Mouse (Mus musculus): ENCODE results near the gene Polr3e. TPM values are rescaled to one million over a fixed set of nuclear protein-coding genes. Genes with fewer than 3 reads are reported as not detected.
A peak's percentile ranks its signal among the peaks of the same experiment; 100 is the strongest.

Gene Polr3e
- polyA plus RNA-seq, 1 experiment from 2014 or later, result 17.5 TPM

- no peaks in the 10 kb centered on the region for H3K9me3 ChIP-seq (replicated peaks)
- no peaks in the 10 kb centered on the region for H3K27me3 ChIP-seq
- 0 out of 2 replicates have a peak, but pooled peaks cover under 1% of the 10 kb centered on the region for H3K4me1 ChIP-seq (replicated peaks)
- no peak overlapping the region for H3K9ac ChIP-seq
- H3K27ac ChIP-seq, result no peak overlapping the region
- WGBS, result 47% methylated on average over 1 of the region's 1 CpGs
- ATAC-seq (replicated peaks; ENCODE audit: insufficient number of reproducible peaks, insufficient read depth, low FRiP score, low read depth), result no peak
- H3K36me3 ChIP-seq, result no peaks in the 10 kb centered on the region
- H3K4me2 ChIP-seq, result no peak overlapping the region
- H3K4me3 ChIP-seq, result no peak overlapping the region
These were observed 4.2 kb upstream of the Polr3e start for GRCm38 (mm10) chr7:120913332-120913731.

- Histone ChIP-seq H3K36me3 (no peaks in the 10 kb centered on the region), H3K4me2 (no peak overlapping the region), H3K27me3 (no peaks in the 10 kb centered on the region), H3K9ac (no peak overlapping the region), H3K9me3 (replicated peaks) (no peaks in the 10 kb centered on the region), H3K4me1 (replicated peaks) (peaks cover 9% of the 10 kb centered on the region), H3K4me3 (no peak overlapping the region), H3K27ac (no peak overlapping the region)
- WGBS, result 40% methylated on average over 11 of the region's 11 CpGs
- ATAC-seq (replicated peaks; ENCODE audit: insufficient number of reproducible peaks, insufficient read depth, low FRiP score, low read depth), result no peak
These were observed 1.2 kb upstream of the Polr3e start for GRCm38 (mm10) chr7:120916262-120916875.

GRCm38 (mm10) chr7:120917279-120917591, 309 bp upstream of the Polr3e start:
- Histone ChIP-seq H3K36me3 (no peaks in the 10 kb centered on the region), H3K4me2 (peak overlapping the region; percentile 49), H3K27me3 (no peaks in the 10 kb centered on the region), H3K4me1 (replicated peaks) (peaks cover 9% of the 10 kb centered on the region), H3K9me3 (replicated peaks) (no peaks in the 10 kb centered on the region), H3K4me3 (peak overlapping the region; percentile 99), H3K27ac (no peak overlapping the region), H3K9ac (no peak overlapping the region)
- no peak for ATAC-seq (replicated peaks; ENCODE audit: insufficient number of reproducible peaks, insufficient read depth, low FRiP score, low read depth)
- 8% methylated on average over 12 of the region's 12 CpGs for WGBS

DNA sequence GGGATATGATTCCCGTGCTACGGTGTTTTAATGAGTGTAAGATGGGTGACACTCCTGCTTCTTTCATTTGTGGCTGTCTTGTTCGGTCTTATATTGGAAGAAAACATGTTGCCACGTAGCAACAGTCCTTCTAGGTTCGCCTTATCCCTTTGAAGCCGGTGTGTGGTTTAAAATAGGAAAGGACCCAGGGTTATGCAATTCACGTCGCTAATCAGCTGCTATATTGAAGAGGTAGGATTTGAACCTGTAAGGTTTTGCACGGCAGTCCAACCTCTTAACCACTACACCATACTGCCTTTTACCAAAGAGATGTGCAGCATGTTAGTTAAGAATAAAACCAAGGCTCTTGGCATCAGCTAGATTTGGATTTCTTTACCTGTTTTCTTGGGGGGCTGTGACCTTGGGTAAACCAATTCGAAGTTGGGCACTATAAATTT, 1.0 kb downstream of the Polr3e start:
- peak overlapping the region; percentile 99 for H3K4me3 ChIP-seq
- ATAC-seq (replicated peaks; ENCODE audit: insufficient number of reproducible peaks, insufficient read depth, low FRiP score, low read depth), result peak; percentile 54
- peak overlapping the region; percentile 89 for H3K27ac ChIP-seq
- 6% methylated on average over 10 of the region's 10 CpGs for WGBS
- H3K4me1 ChIP-seq (replicated peaks), result peaks cover 9% of the 10 kb centered on the region
- H3K27me3 ChIP-seq, result no peaks in the 10 kb centered on the region
- H3K36me3 ChIP-seq, result no peaks in the 10 kb centered on the region
- peak overlapping the region; percentile 95 for H3K9ac ChIP-seq
- no peaks in the 10 kb centered on the region for H3K9me3 ChIP-seq (replicated peaks)
- peak overlapping the region; percentile 76 for H3K4me2 ChIP-seq

- peaks cover 73% of the 10 kb centered on the region for H3K36me3 ChIP-seq
- H3K4me3 ChIP-seq, result no peak overlapping the region
- H3K27ac ChIP-seq, result no peak overlapping the region
- no peak overlapping the region for H3K4me2 ChIP-seq
- no peak for ATAC-seq (replicated peaks; ENCODE audit: insufficient number of reproducible peaks, insufficient read depth, low FRiP score, low read depth)
- WGBS, result 96% methylated on average over 7 of the region's 7 CpGs
- no peak overlapping the region for H3K9ac ChIP-seq
- H3K27me3 ChIP-seq, result no peaks in the 10 kb centered on the region
- H3K9me3 ChIP-seq (replicated peaks), result no peaks in the 10 kb centered on the region
- no peaks in the 10 kb centered on the region; the same call in 1 of the 2 replicates for H3K4me1 ChIP-seq (replicated peaks)
These were observed 15.6 kb downstream of the Polr3e start for GRCm38 (mm10) chr7:120933110-120933509.

DNA sequence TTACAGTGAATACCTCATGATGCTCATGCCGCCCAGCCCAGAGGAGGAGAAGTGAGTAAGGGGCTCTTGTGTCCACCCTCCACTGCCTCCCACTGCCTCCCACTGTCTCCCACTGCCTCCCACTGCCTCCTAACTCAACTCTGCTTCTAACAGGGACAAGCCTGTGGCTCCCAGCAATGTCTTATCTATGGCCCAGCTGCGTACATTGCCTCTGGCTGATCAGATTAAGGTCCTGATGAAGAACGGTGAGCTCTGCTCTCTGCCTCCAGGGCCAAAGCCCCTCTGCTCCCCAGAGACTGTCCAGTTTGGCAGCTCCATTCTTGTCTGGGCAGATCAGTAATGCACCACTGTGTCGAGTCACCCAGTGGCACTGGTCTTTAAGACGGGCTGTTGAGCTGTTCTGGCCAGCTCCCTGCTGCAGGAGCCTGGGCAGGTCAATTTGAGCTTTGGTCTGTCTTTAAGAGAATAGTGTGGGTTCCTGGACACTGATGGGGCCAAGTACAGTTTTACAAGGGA, 16.2 kb downstream of the Polr3e start:
- 75% methylated on average over 5 of the region's 5 CpGs for WGBS
- no peak overlapping the region for H3K4me3 ChIP-seq
- H3K36me3 ChIP-seq, result peaks cover 73% of the 10 kb centered on the region
- H3K27me3 ChIP-seq, result no peaks in the 10 kb centered on the region
- H3K27ac ChIP-seq, result no peak overlapping the region
- ATAC-seq (replicated peaks; ENCODE audit: insufficient number of reproducible peaks, insufficient read depth, low FRiP score, low read depth), result no peak
- no peaks in the 10 kb centered on the region; the same call in 1 of the 2 replicates for H3K4me1 ChIP-seq (replicated peaks)
- H3K4me2 ChIP-seq, result no peak overlapping the region
- no peak overlapping the region for H3K9ac ChIP-seq
- no peaks in the 10 kb centered on the region for H3K9me3 ChIP-seq (replicated peaks)

GRCm38 (mm10) chr7:120934716-120935115, 17.2 kb downstream of the Polr3e start:
- peaks cover 74% of the 10 kb centered on the region for H3K36me3 ChIP-seq
- no peaks in the 10 kb centered on the region for H3K27me3 ChIP-seq
- ATAC-seq (replicated peaks; ENCODE audit: insufficient number of reproducible peaks, insufficient read depth, low FRiP score, low read depth), result no peak
- H3K4me1 ChIP-seq (replicated peaks), result no peaks in the 10 kb centered on the region; the same call in 1 of the 2 replicates
- no peak overlapping the region for H3K27ac ChIP-seq
- H3K9ac ChIP-seq, result no peak overlapping the region
- H3K4me3 ChIP-seq, result no peak overlapping the region
- WGBS, result 29% methylated on average over 5 of the region's 5 CpGs
- H3K9me3 ChIP-seq (replicated peaks), result no peaks in the 10 kb centered on the region
- H3K4me2 ChIP-seq, result no peak overlapping the region

DNA sequence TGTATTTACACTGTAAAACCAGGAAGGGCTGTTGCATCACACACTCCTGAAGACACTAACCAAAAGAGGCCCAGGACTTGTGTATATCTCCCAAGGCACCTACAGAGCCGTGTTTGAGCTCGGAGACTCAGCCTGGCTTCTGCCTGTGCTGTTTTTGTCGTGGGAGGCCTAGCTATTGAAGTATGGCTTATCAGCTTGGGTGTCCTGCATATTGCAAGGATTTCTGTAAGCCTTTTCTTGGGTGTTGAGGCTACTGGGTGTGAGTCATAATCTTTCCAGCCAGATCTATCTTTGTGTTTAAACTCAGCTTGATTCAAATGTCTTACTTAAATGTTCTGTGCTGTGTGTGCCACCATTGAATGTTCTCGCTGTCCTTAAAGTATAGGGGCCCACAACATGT, 19.0 kb downstream of the Polr3e start:
- no peak for ATAC-seq (replicated peaks; ENCODE audit: insufficient number of reproducible peaks, insufficient read depth, low FRiP score, low read depth)
- Histone ChIP-seq H3K9ac (no peak overlapping the region), H3K27ac (no peak overlapping the region), H3K4me3 (no peak overlapping the region), H3K36me3 (peaks cover 74% of the 10 kb centered on the region), H3K4me1 (replicated peaks) (no peaks in the 10 kb centered on the region; the same call in 1 of the 2 replicates), H3K4me2 (no peak overlapping the region), H3K27me3 (no peaks in the 10 kb centered on the region), H3K9me3 (replicated peaks) (no peaks in the 10 kb centered on the region)
- 71% methylated on average over 4 of the region's 4 CpGs for WGBS

GRCm38 (mm10) chr7:120938206-120938605, 20.7 kb downstream of the Polr3e start:
- H3K9ac ChIP-seq, result no peak overlapping the region

DNA sequence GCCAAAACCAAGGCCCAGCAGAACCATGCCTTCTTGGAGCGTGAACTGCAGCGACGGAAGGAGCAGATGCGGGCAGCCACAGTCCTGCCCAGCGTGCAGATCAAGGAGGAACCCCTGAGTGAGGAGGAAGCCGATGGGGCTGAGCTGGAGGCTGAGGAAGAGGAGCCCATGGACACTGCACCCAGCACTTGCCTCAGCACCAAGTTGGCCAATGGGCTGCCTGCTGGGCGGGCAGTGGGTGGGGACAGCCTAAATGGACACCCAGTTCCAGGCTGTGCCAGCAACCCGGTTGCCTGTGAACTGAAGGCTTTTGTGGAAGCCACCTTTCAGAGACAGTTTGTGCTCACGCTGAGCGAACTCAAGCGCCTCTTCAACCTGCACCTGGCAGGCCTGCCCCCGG, 22.8 kb downstream of the Polr3e start:
- Histone ChIP-seq H3K36me3 (peaks cover 61% of the 10 kb centered on the region), H3K4me2 (no peak overlapping the region), H3K27ac (no peak overlapping the region), H3K4me1 (replicated peaks) (no peaks in the 10 kb centered on the region), H3K9me3 (replicated peaks) (no peaks in the 10 kb centered on the region), H3K4me3 (no peak overlapping the region), H3K9ac (no peak overlapping the region), H3K27me3 (no peaks in the 10 kb centered on the region)
- ATAC-seq (replicated peaks; ENCODE audit: insufficient number of reproducible peaks, insufficient read depth, low FRiP score, low read depth), result no peak
- whole genome bisulfite sequencing, result 88% methylated on average over 12 of the region's 12 CpGs

More at GRCm38 (mm10) chr7:120938206-120938605, 20.7 kb downstream of the Polr3e start:
- no peaks in the 10 kb centered on the region for H3K27me3 ChIP-seq
- no peaks in the 10 kb centered on the region for H3K9me3 ChIP-seq (replicated peaks)
- no peaks in the 10 kb centered on the region; the same call in 1 of the 2 replicates for H3K4me1 ChIP-seq (replicated peaks)
- H3K27ac ChIP-seq, result no peak overlapping the region
- H3K4me2 ChIP-seq, result no peak overlapping the region
- H3K4me3 ChIP-seq, result no peak overlapping the region
- H3K36me3 ChIP-seq, result peaks cover 66% of the 10 kb centered on the region
- 81% methylated on average over 9 of the region's 9 CpGs for WGBS
- ATAC-seq (replicated peaks; ENCODE audit: insufficient number of reproducible peaks, insufficient read depth, low FRiP score, low read depth), result no peak

DNA sequence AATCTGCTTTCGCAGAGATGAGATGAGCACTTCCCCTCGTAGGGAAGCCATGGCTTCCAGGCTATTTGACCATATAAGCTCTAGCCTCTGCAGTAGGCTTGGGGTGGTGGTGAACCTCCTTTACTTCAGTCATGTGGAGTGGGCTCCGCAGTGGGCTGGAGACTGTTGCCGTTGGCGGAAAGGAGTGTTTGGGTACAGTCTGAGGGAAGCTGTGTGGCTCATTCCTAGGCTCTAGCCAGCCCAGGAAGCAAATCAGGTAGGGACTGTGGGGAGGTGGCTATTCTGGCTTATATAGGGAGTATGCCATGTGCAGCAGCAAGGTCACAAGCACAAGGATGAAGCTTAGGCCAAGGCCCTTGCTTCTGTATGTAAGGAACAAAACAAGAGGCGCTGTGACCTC, 23.7 kb downstream of the Polr3e start:
- Histone ChIP-seq H3K27ac (no peak overlapping the region), H3K4me1 (replicated peaks) (no peaks in the 10 kb centered on the region), H3K27me3 (no peaks in the 10 kb centered on the region), H3K9ac (no peak overlapping the region), H3K9me3 (replicated peaks) (no peaks in the 10 kb centered on the region), H3K36me3 (peaks cover 59% of the 10 kb centered on the region), H3K4me2 (no peak overlapping the region), H3K4me3 (no peak overlapping the region)
- 85% methylated on average over 6 of the region's 6 CpGs for WGBS
- no peak for ATAC-seq (replicated peaks; ENCODE audit: insufficient number of reproducible peaks, insufficient read depth, low FRiP score, low read depth)

DNA sequence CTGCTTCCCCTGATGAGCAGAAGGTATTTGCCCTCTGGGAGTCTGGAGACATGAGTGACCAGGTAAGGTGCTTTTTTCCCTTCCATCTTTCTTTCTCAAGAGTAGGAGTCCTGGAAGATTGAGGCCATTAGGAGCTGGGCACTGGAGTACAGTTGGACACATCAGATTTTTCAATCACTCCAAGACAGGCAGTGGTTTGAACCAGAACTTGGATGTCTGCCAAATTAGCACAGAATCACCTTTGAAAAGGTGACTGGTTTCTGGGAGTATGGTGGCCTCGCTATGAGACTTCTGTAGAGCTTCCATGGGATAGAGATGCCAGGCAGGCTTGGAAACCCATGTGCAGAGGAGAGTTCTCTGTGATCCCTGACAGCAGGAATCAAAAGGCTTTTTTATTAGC, 25.0 kb downstream of the Polr3e start:
- no peak for ATAC-seq (replicated peaks; ENCODE audit: insufficient number of reproducible peaks, insufficient read depth, low FRiP score, low read depth)
- no peaks in the 10 kb centered on the region for H3K9me3 ChIP-seq (replicated peaks)
- no peak overlapping the region for H3K4me3 ChIP-seq
- WGBS, result 89% methylated on average over 1 of the region's 1 CpGs
- H3K27ac ChIP-seq, result no peak overlapping the region
- H3K27me3 ChIP-seq, result no peaks in the 10 kb centered on the region
- no peak overlapping the region for H3K4me2 ChIP-seq
- H3K4me1 ChIP-seq (replicated peaks), result no peaks in the 10 kb centered on the region
- peaks cover 55% of the 10 kb centered on the region for H3K36me3 ChIP-seq
- H3K9ac ChIP-seq, result no peak overlapping the region
